Mouse (Mus musculus) liver, postnatal 0 days (tissue): ENCODE results near the gene Sptlc2.

ENCODE experiments used
- CTCF ChIP-seq: sonication (generic); IDR thresholded peaks from 2 replicates; pipeline ENCODE4 v1.5.1; 2016; ENCODE audit warnings: antibody characterized with exemption, low read depth
- EP300 ChIP-seq: IDR thresholded peaks from 2 replicates; pipeline ENCODE4 v1.6.1; 2016; ENCODE audit warnings: antibody characterized with exemption, low read depth, mild to moderate bottlenecking

GRCm38 (mm10) chr12:87331908-87332307, 56.2 kb downstream of the Sptlc2 start:
- no peak for TF ChIP-seq CTCF
- TF ChIP-seq EP300 = no peak
